Mouse (Mus musculus) hindbrain, embryonic 15.5 days (tissue): ENCODE results near the gene Srgn. TPM values are rescaled to one million over a fixed set of nuclear protein-coding genes. Genes with fewer than 3 reads are reported as not detected.
"Not testable (repeated sequence)": the region's sequence is repeated elsewhere in the genome, so short reads cannot be mapped to it uniquely, and the experiment has no call there.

ENCODE experiments used
- ATAC-seq: fragments of 200-750 bp; cut with Nextera tagmentation; 2 replicates; pipeline ENCODE4 v1.8.0; 2017; ENCODE audit warnings: low read depth, moderate number of reproducible peaks, moderate TSS enrichment; ENCODE audit not compliant: low FRiP score
- H3K27ac ChIP-seq: fragments of 300-500 bp; sonication (generic); replicated peaks from 2 replicates; pipeline ENCODE4 v1.5.1; 2015; ENCODE audit warnings: mild to moderate bottlenecking, inconsistent platforms
- H3K27me3 ChIP-seq: fragments of 300-500 bp; sonication (generic); 2 replicates; pipeline ENCODE4 v1.6.1; 2015; ENCODE audit warnings: control low read depth, inconsistent platforms
- H3K36me3 ChIP-seq: fragments of 300-500 bp; sonication (generic); 2 replicates; pipeline ENCODE4 v1.6.1; 2015; ENCODE audit warnings: control low read depth, inconsistent platforms
- H3K4me1 ChIP-seq: fragments of 300-500 bp; sonication (generic); replicated peaks from 2 replicates; pipeline ENCODE4 v1.6.1; 2015; ENCODE audit warnings: control low read depth, inconsistent platforms
- H3K4me2 ChIP-seq: fragments of 300-500 bp; sonication (generic); 2 replicates; pipeline ENCODE4 v1.6.1; 2015; ENCODE audit warnings: moderate library complexity, mild to moderate bottlenecking, inconsistent platforms
- H3K4me3 ChIP-seq: fragments of 300-500 bp; sonication (generic); 2 replicates; pipeline ENCODE4 v1.5.1; 2015; ENCODE audit warnings: mild to moderate bottlenecking, inconsistent platforms
- H3K9ac ChIP-seq: fragments of 300-500 bp; sonication (generic); 2 replicates; pipeline ENCODE4 v1.6.1; 2015; ENCODE audit warnings: inconsistent platforms
- H3K9me3 ChIP-seq: fragments of 300-500 bp; sonication (generic); 2 replicates; pipeline ENCODE4 v1.6.1; 2016; ENCODE audit warnings: control low read depth, inconsistent platforms
- WGBS: fragments of 180-500 bp; shearing (Covaris S2); methylation state at CpG from one replicate; pipeline ENCODE4 v1.1.7; 2015; 5-methylcytosine and 5-hydroxymethylcytosine counted together
- polyA plus RNA-seq: library from polyadenylated mRNA; unstranded; fragments of >200 nt; fragmentation: Nextera tagmentation; extraction: Ambion mirVana; gene quantifications from 2 replicates; pipeline ENCODE4 v1.2.1, GENCODE M21; 2015

The Srgn gene
- polyA plus RNA-seq, 1 experiment from 2014 or later, result 10.1 TPM

DNA sequence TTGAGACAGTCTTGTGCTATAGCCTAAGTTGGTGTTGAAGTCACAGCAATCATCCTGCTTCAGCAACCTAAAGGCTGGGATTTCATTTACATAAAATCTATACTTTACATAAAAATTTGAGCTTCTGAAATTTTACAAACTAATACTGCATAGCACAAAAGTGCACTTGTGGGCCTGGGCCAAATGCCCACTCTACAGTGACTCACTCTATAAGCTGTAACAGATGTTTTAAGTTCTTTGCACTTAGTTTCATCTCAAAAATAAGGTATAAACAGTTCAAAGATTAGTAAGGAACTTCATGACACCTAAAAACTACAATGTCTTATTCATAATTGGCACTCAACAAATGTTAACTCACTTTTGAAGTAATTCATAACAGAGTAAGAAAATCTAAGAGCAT is 65.9 kb downstream of the Srgn start:
- Histone ChIP-seq H3K4me1 (no peaks in the 10 kb centered on the region), H3K9me3 (no peaks in the 10 kb centered on the region), H3K4me3 (no peak overlapping the region), H3K4me2 (no peak overlapping the region), H3K27me3 (no peaks in the 10 kb centered on the region), H3K36me3 (peaks cover 41% of the 10 kb centered on the region), H3K27ac (no peak overlapping the region), H3K9ac (no peak overlapping the region)
- ATAC-seq, result no peak

DNA sequence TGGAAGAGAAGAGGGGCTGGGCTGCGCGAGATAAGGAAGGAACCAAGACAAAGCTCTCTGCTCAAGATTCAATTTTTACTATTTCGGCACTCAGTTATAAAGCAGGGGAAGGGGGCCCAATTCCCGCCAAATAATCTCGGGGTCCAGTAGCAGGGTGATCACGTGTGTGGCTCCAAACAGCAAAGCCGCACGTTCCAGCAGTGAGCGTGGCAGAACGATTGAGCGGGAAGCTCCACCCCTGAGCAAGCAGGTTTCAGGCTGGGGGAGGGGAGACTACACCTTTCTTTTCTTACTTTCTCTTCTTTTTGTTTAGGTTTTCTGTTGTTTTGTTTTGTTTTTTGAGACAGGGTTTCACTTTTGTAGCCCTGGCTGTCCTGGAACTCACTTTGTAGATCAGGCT is 75.2 kb downstream of the Srgn start:
- 72% methylated on average over 11 of the region's 11 CpGs for WGBS
- not testable (repeated sequence) for H3K9me3 ChIP-seq, H3K27me3 ChIP-seq, H3K9ac ChIP-seq, H3K4me3 ChIP-seq, ATAC-seq, H3K27ac ChIP-seq, H3K4me2 ChIP-seq
- Histone ChIP-seq H3K4me1 (peaks cover 20% of the 10 kb centered on the region), H3K36me3 (peaks cover 26% of the 10 kb centered on the region)

DNA sequence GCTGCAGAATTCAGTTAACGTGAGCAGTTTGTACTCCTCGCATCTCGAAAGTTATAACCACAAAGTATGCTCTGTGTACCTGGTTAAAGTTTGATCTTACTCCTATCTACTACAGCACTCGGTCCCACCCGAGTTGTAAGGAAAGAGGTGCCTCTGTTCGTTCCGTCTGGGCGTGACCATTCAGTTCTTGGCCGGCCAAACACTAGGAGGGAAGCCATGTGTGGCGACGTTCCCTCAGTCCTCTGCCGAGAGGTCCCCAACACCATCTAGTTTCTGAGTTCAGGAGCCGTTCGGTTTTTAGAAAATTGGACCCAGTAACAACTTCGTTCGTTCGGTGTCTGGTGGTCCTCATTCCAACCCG is 77.0 kb downstream of the Srgn start:
- peak overlapping the region; percentile 73 for H3K4me2 ChIP-seq
- H3K36me3 ChIP-seq, result peaks cover 27% of the 10 kb centered on the region
- peak overlapping the region; percentile 96 for H3K9ac ChIP-seq
- peak overlapping the region; percentile 98 for H3K27ac ChIP-seq
- H3K9me3 ChIP-seq, result no peaks in the 10 kb centered on the region
- peaks cover 20% of the 10 kb centered on the region for H3K4me1 ChIP-seq
- H3K4me3 ChIP-seq, result peak overlapping the region; percentile 88
- WGBS, result 36% methylated on average over 18 of the region's 18 CpGs
- no peak for ATAC-seq
- no peaks in the 10 kb centered on the region for H3K27me3 ChIP-seq

DNA sequence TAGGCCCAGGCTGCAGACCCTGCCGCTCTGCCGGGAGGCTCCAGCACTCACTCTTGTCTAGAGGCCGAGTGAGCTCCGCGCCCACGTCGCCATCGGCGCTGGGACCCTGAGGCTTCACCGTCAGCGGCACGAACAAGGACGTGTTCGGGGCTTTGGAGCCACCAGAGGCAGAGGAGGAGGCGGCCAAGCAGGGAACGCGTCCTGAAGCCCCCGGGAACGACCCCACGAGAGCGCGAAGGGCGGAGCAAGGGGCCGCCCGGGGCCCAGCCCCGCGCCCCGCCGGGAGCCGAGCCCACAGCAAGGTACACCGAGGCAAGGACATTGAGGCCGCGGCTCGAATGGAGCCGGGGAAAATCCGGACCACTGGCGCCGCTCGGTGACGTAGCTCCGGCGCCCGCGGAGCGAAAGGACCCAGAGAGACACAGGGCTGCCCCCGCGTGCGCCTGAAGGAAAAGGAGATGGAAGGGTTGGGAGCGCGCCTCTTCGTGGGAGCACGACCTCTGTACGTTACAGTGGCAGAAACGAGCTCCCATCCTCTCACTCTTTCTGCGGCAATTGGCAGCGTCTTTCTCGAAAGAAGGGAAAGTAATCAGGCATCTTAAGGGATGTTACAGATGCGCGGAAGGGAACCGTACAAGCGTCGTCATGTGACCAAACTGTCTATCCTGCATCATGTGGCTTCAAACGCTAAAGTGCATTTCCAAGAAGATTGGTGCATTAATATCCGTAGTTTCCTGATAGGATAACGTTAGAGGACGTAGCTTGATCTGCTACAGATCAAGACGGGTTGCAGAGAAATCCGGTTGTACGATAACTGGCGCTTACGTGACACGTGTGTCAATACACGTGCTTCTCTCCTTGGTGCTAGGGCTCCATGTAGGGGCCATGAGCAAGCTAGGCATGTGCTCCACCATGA is 77.6 kb downstream of the Srgn start, which contains the start of the genes 4930507D05Rik and Supv3l1:
4930507D05Rik (plus strand) TSS at position 126 of the 916 bp plus-strand sequence.
Supv3l1 (minus strand) TSS at position 375 of the 916 bp plus-strand sequence.
- H3K36me3 ChIP-seq, result peaks cover 29% of the 10 kb centered on the region
- ATAC-seq, result peak; percentile 95
- H3K4me3 ChIP-seq, result peak within 1 kb of the TSS; percentile 88
- H3K4me1 ChIP-seq, result peaks cover 20% of the 10 kb centered on the region
- H3K27ac ChIP-seq, result peak within 1 kb of the TSS; percentile 98
- H3K27me3 ChIP-seq, result no peaks in the 10 kb centered on the region
- no peaks in the 10 kb centered on the region for H3K9me3 ChIP-seq
- H3K4me2 ChIP-seq, result peak within 1 kb of the TSS; percentile 73
- H3K9ac ChIP-seq, result peak within 1 kb of the TSS; percentile 96
- under 1% methylated on average over 73 of the region's 73 CpGs for WGBS

Other genes with a start within 250 kb of the Srgn start
- gene Hk1, start 147.5 kb downstream of the Srgn start, polyA plus RNA-seq, result 128 and 140 TPM in 2 replicates
- 0.59 and 0.97 TPM in 2 replicates for gene Hkdc1, start 105.0 kb downstream of the Srgn start, polyA plus RNA-seq
- gene 4930507D05Rik, start 78.0 kb downstream of the Srgn start, polyA plus RNA-seq, result 0.91 and 0.98 TPM in 2 replicates
- 21.3 and 21.5 TPM in 2 replicates for gene Supv3l1, start 77.7 kb downstream of the Srgn start, polyA plus RNA-seq
- gene Vps26a, start 40.6 kb downstream of the Srgn start, polyA plus RNA-seq, result 53.9 and 57.2 TPM in 2 replicates
- 73.3 and 77.9 TPM in 2 replicates for gene Kif1bp, start 51.0 kb upstream of the Srgn start, polyA plus RNA-seq
- 12.4 and 12.9 TPM in 2 replicates for gene Ddx21, start 74.8 kb upstream of the Srgn start, polyA plus RNA-seq
- 82.8 and 83.0 TPM in 2 replicates for gene Ddx50, start 123.8 kb upstream of the Srgn start, polyA plus RNA-seq
- 3.6 and 3.8 TPM in 2 replicates for gene Stox1, start 198.7 kb upstream of the Srgn start, polyA plus RNA-seq